9 mouse cellular contexts compared by ENCODE assay signal in the genomic region with DNA sequence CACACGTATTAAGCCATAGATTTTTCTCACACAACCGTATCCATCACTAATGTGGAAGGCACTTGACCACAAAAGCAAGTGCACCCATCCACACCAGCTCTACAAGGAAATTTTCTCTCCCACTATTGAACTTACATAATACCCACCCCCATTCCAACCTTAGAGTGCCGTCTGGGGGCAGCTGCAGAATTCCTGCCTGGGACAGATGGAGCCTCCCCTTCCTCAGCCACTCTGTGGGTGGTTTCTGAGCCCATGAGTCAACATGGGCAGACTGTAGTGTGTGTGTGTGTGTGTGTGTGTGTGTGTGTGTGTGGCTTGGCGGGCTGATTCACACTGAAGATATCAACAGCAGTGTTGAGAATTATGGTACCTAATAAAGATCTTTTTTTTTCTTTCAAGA.
DNase-seq lines count a peak whose midpoint lies in the region; ATAC-seq lines count a peak whose summit lies in the region.
"Had no signal": no experiment of that assay in that cellular context is flagged by ENCODE, and none has a peak within 500 bp of the region (broad histone marks: within the 10 kb centered on the region; RNA-seq: fewer than 3 reads in every experiment).

No protein-coding gene starts in this region.

- H3K27me3 ChIP-seq in forebrain, embryonic 16.5 days (replicated peaks; ENCODE audit: control insufficient read depth, insufficient read depth, low read length): no peaks in the 10 kb centered on the region
- no peaks in the 10 kb centered on the region for H3K27me3 ChIP-seq in neural tube, embryonic 15.5 days (replicated peaks)
- H3K27me3 ChIP-seq in liver, embryonic 12.5 days (replicated peaks): peaks cover 81% of the 10 kb centered on the region

- 16% methylated on average over 4 of the region's 4 CpGs for WGBS in forebrain, embryonic 16.5 days
- 14% methylated on average over 4 of the region's 4 CpGs for WGBS in neural tube, embryonic 15.5 days
- WGBS in liver, embryonic 12.5 days (ENCODE audit: insufficient replicate concordance): 44% methylated on average over 4 of the region's 4 CpGs

- H3K4me2 ChIP-seq in forebrain, embryonic 16.5 days (ENCODE audit: low read length): peak overlapping the region; percentile 99
- H3K4me2 ChIP-seq in neural tube, embryonic 15.5 days: peak overlapping the region; percentile 90
- H3K4me2 ChIP-seq in liver, embryonic 12.5 days: no peak overlapping the region
- H3K4me2 ChIP-seq: embryonic facial prominence, embryonic 12.5 days; liver, embryonic 15.5 days had no signal

- H3K4me3 ChIP-seq in forebrain, embryonic 16.5 days (replicated peaks; ENCODE audit: low read length): peak overlapping the region; percentile 68
- H3K4me3 ChIP-seq in neural tube, embryonic 15.5 days (replicated peaks): peak overlapping the region; percentile 64
- H3K4me3 ChIP-seq in liver, embryonic 12.5 days: no peak overlapping the region
- H3K4me3 ChIP-seq: embryonic facial prominence, embryonic 12.5 days; liver, embryonic 15.5 days had no signal

- peaks cover 50% of the 10 kb centered on the region for H3K4me1 ChIP-seq in forebrain, embryonic 16.5 days (replicated peaks; ENCODE audit: control insufficient read depth, insufficient read depth, low read length)
- H3K4me1 ChIP-seq in neural tube, embryonic 15.5 days: peaks cover 44% of the 10 kb centered on the region
- H3K4me1 ChIP-seq in liver, embryonic 12.5 days: no peaks in the 10 kb centered on the region
- H3K4me1 ChIP-seq: liver, embryonic 15.5 days had no signal

- DNase-seq in cerebellum, adult 18-20 months: peak; percentile 64 to 68
- peak; percentile 60 to 83 for DNase-seq in layer of hippocampus, postnatal 14 days (ENCODE audit: low spot score in 2 of 2)
- no peak for DNase-seq in spleen, postnatal 4 days (ENCODE audit: low spot score in 2 of 2)
- no peak for DNase-seq in gastrocnemius, adult 18-20 months (ENCODE audit: low spot score)

- H3K36me3 ChIP-seq in forebrain, embryonic 16.5 days (ENCODE audit: control insufficient read depth, insufficient read depth): peaks cover 4% of the 10 kb centered on the region
- no peaks in the 10 kb centered on the region for H3K36me3 ChIP-seq in neural tube, embryonic 15.5 days
- H3K36me3 ChIP-seq in liver, embryonic 12.5 days: no peaks in the 10 kb centered on the region
- H3K36me3 ChIP-seq: embryonic facial prominence, embryonic 12.5 days; liver, embryonic 15.5 days had no signal

- peak; percentile 18 for ATAC-seq in forebrain, embryonic 16.5 days
- peak; percentile 7; the same call in 1 of the 2 replicates for ATAC-seq in neural tube, embryonic 15.5 days (ENCODE audit: low FRiP score)
- no peak for ATAC-seq in liver, embryonic 12.5 days

- H3K9ac ChIP-seq in forebrain, embryonic 16.5 days (replicated peaks; ENCODE audit: low read depth, low read length): peak overlapping the region; percentile 96
- H3K9ac ChIP-seq in neural tube, embryonic 15.5 days (replicated peaks): peak overlapping the region; percentile 96
- no peak overlapping the region for H3K9ac ChIP-seq in liver, embryonic 12.5 days
- H3K9ac ChIP-seq: embryonic facial prominence, embryonic 12.5 days; liver, embryonic 15.5 days had no signal

- H3K9me3 ChIP-seq in forebrain, embryonic 16.5 days (ENCODE audit: control insufficient read depth, low read length): no peaks in the 10 kb centered on the region
- no peaks in the 10 kb centered on the region for H3K9me3 ChIP-seq in neural tube, embryonic 15.5 days (replicated peaks)
- no peaks in the 10 kb centered on the region for H3K9me3 ChIP-seq in liver, embryonic 12.5 days (replicated peaks)
- H3K9me3 ChIP-seq: embryonic facial prominence, embryonic 12.5 days; liver, embryonic 15.5 days had no signal

- H3K27ac ChIP-seq in forebrain, embryonic 16.5 days (ENCODE audit: low read length): peak overlapping the region; percentile 99
- H3K27ac ChIP-seq in neural tube, embryonic 15.5 days (replicated peaks): peak overlapping the region; percentile 100
- no peak overlapping the region for H3K27ac ChIP-seq in liver, embryonic 12.5 days
- H3K27ac ChIP-seq: embryonic facial prominence, embryonic 12.5 days; liver, embryonic 15.5 days had no signal

Comparison
In these comparisons a context has a peak if more than half of its experiments do, and no peak if none do; other contexts are left out.
1. DNase-seq: peak in cerebellum, adult 18-20 months (2 of 2) and layer of hippocampus, postnatal 14 days (2 of 2); none in spleen, postnatal 4 days (0 of 2) and gastrocnemius, adult 18-20 months (single experiment).